Mouse (Mus musculus): ENCODE measurements around the gene Ppfia1. TPM values are rescaled to one million over a fixed set of nuclear protein-coding genes. Genes with fewer than 3 reads are reported as not detected.

The Ppfia1 gene
- polyA plus RNA-seq, 1 experiment from 2014 or later = 12.8 TPM

GRCm38 (mm10) chr7:144577876-144578275, 24.3 kb upstream of the Ppfia1 start:
- no peak overlapping the region for H3K4me2 ChIP-seq (ENCODE audit: low read length)
- H3K4me3 ChIP-seq (ENCODE audit: low read length) = no peak overlapping the region
- no peaks in the 10 kb centered on the region; the same call in 1 of the 2 replicates for H3K36me3 ChIP-seq (ENCODE audit: control insufficient read depth, insufficient read depth, low read length)
- 95% methylated on average over 5 of the region's 5 CpGs for WGBS
- no peak for ATAC-seq
- no peak overlapping the region for H3K9ac ChIP-seq (ENCODE audit: low read depth, low read length)
- no peaks in the 10 kb centered on the region for H3K9me3 ChIP-seq (ENCODE audit: control insufficient read depth, low read length)
- no peak overlapping the region for H3K27ac ChIP-seq (ENCODE audit: low read depth, low read length)
- peaks cover 11% of the 10 kb centered on the region for H3K4me1 ChIP-seq (ENCODE audit: control insufficient read depth, insufficient read depth, low read depth, low read length)
- no peaks in the 10 kb centered on the region for H3K27me3 ChIP-seq (replicated peaks; ENCODE audit: control insufficient read depth, insufficient read depth, low read length)

GRCm38 (mm10) chr7:144572234-144572633, 18.7 kb upstream of the Ppfia1 start:
- Histone ChIP-seq H3K4me2 (ENCODE audit: low read length) (no peak overlapping the region), H3K9me3 (ENCODE audit: control insufficient read depth, low read length) (no peaks in the 10 kb centered on the region), H3K9ac (ENCODE audit: low read depth, low read length) (no peak overlapping the region), H3K27me3 (replicated peaks; ENCODE audit: control insufficient read depth, insufficient read depth, low read length) (no peaks in the 10 kb centered on the region), H3K27ac (ENCODE audit: low read depth, low read length) (no peak overlapping the region), H3K36me3 (ENCODE audit: control insufficient read depth, insufficient read depth, low read length) (no peaks in the 10 kb centered on the region), H3K4me1 (ENCODE audit: control insufficient read depth, insufficient read depth, low read depth, low read length) (no peaks in the 10 kb centered on the region), H3K4me3 (ENCODE audit: low read length) (no peak overlapping the region)
- no peak for ATAC-seq
- 89% methylated on average over 5 of the region's 5 CpGs for WGBS

- no peak overlapping the region for H3K4me3 ChIP-seq (ENCODE audit: low read length)
- no peaks in the 10 kb centered on the region for H3K9me3 ChIP-seq (ENCODE audit: control insufficient read depth, low read length)
- ATAC-seq = no peak
- H3K27ac ChIP-seq (ENCODE audit: low read depth, low read length) = no peak overlapping the region
- H3K27me3 ChIP-seq (replicated peaks; ENCODE audit: control insufficient read depth, insufficient read depth, low read length) = no peaks in the 10 kb centered on the region; the same call in 1 of the 2 replicates
- no peak overlapping the region for H3K4me2 ChIP-seq (ENCODE audit: low read length)
- H3K4me1 ChIP-seq (ENCODE audit: control insufficient read depth, insufficient read depth, low read depth, low read length) = no peaks in the 10 kb centered on the region
- H3K36me3 ChIP-seq (ENCODE audit: control insufficient read depth, insufficient read depth, low read length) = no peaks in the 10 kb centered on the region
- no peak overlapping the region for H3K9ac ChIP-seq (ENCODE audit: low read depth, low read length)
These were observed 18.1 kb upstream of the Ppfia1 start for GRCm38 (mm10) chr7:144571598-144571997.

GRCm38 (mm10) chr7:144569428-144569827, 15.9 kb upstream of the Ppfia1 start:
- no peak for ATAC-seq
- 61% methylated on average over 7 of the region's 7 CpGs for WGBS
- H3K27ac ChIP-seq (ENCODE audit: low read depth, low read length) = no peak overlapping the region

GRCm38 (mm10) chr7:144568091-144568490, 14.6 kb upstream of the Ppfia1 start:
- no peak overlapping the region for H3K27ac ChIP-seq (ENCODE audit: low read depth, low read length)
- no peaks in the 10 kb centered on the region; the same call in none of the 2 replicates for H3K27me3 ChIP-seq (replicated peaks; ENCODE audit: control insufficient read depth, insufficient read depth, low read length)
- H3K4me1 ChIP-seq (ENCODE audit: control insufficient read depth, insufficient read depth, low read depth, low read length) = no peaks in the 10 kb centered on the region; the same call in 1 of the 2 replicates
- H3K36me3 ChIP-seq (ENCODE audit: control insufficient read depth, insufficient read depth, low read length) = no peaks in the 10 kb centered on the region
- H3K9ac ChIP-seq (ENCODE audit: low read depth, low read length) = no peak overlapping the region
- no peaks in the 10 kb centered on the region for H3K9me3 ChIP-seq (ENCODE audit: control insufficient read depth, low read length)
- no peak overlapping the region for H3K4me3 ChIP-seq (ENCODE audit: low read length)
- no peak for ATAC-seq
- no peak overlapping the region for H3K4me2 ChIP-seq (ENCODE audit: low read length)

More at GRCm38 (mm10) chr7:144569428-144569827, 15.9 kb upstream of the Ppfia1 start:
- H3K27me3 ChIP-seq (replicated peaks; ENCODE audit: control insufficient read depth, insufficient read depth, low read length) = no peaks in the 10 kb centered on the region; the same call in 1 of the 2 replicates
- no peaks in the 10 kb centered on the region for H3K9me3 ChIP-seq (ENCODE audit: control insufficient read depth, low read length)
- no peak overlapping the region for H3K4me2 ChIP-seq (ENCODE audit: low read length)
- no peak overlapping the region for H3K9ac ChIP-seq (ENCODE audit: low read depth, low read length)
- no peak overlapping the region for H3K4me3 ChIP-seq (ENCODE audit: low read length)
- no peaks in the 10 kb centered on the region for H3K4me1 ChIP-seq (ENCODE audit: control insufficient read depth, insufficient read depth, low read depth, low read length)
- H3K36me3 ChIP-seq (ENCODE audit: control insufficient read depth, insufficient read depth, low read length) = no peaks in the 10 kb centered on the region

- 64% methylated on average over 2 of the region's 3 CpGs for WGBS
- H3K9me3 ChIP-seq (ENCODE audit: control insufficient read depth, low read length) = no peaks in the 10 kb centered on the region
- H3K27ac ChIP-seq (ENCODE audit: low read depth, low read length) = no peak overlapping the region
- no peak overlapping the region for H3K9ac ChIP-seq (ENCODE audit: low read depth, low read length)
- no peaks in the 10 kb centered on the region; the same call in none of the 2 replicates for H3K27me3 ChIP-seq (replicated peaks; ENCODE audit: control insufficient read depth, insufficient read depth, low read length)
- ATAC-seq = no peak
- no peaks in the 10 kb centered on the region for H3K36me3 ChIP-seq (ENCODE audit: control insufficient read depth, insufficient read depth, low read length)
- H3K4me3 ChIP-seq (ENCODE audit: low read length) = no peak overlapping the region
- no peaks in the 10 kb centered on the region; the same call in 1 of the 2 replicates for H3K4me1 ChIP-seq (ENCODE audit: control insufficient read depth, insufficient read depth, low read depth, low read length)
- H3K4me2 ChIP-seq (ENCODE audit: low read length) = no peak overlapping the region
These were observed 13.6 kb upstream of the Ppfia1 start for GRCm38 (mm10) chr7:144566921-144567682.

GRCm38 (mm10) chr7:144563456-144564155, 10.1 kb upstream of the Ppfia1 start:
- no peak overlapping the region for H3K4me2 ChIP-seq (ENCODE audit: low read length)
- no peak overlapping the region for H3K27ac ChIP-seq (ENCODE audit: low read depth, low read length)
- no peaks in the 10 kb centered on the region; the same call in 1 of the 2 replicates for H3K4me1 ChIP-seq (ENCODE audit: control insufficient read depth, insufficient read depth, low read depth, low read length)
- no peaks in the 10 kb centered on the region for H3K9me3 ChIP-seq (ENCODE audit: control insufficient read depth, low read length)
- 63% methylated on average over 9 of the region's 9 CpGs for WGBS
- no peaks in the 10 kb centered on the region; the same call in none of the 2 replicates for H3K27me3 ChIP-seq (replicated peaks; ENCODE audit: control insufficient read depth, insufficient read depth, low read length)
- H3K36me3 ChIP-seq (ENCODE audit: control insufficient read depth, insufficient read depth, low read length) = no peaks in the 10 kb centered on the region
- H3K9ac ChIP-seq (ENCODE audit: low read depth, low read length) = no peak overlapping the region
- no peak overlapping the region for H3K4me3 ChIP-seq (ENCODE audit: low read length)
- ATAC-seq = no peak

- Histone ChIP-seq H3K27ac (ENCODE audit: low read depth, low read length) (no peak overlapping the region), H3K9ac (ENCODE audit: low read depth, low read length) (no peak overlapping the region), H3K4me3 (ENCODE audit: low read length) (no peak overlapping the region), H3K4me1 (ENCODE audit: control insufficient read depth, insufficient read depth, low read depth, low read length) (no peaks in the 10 kb centered on the region; the same call in 1 of the 2 replicates), H3K9me3 (ENCODE audit: control insufficient read depth, low read length) (no peaks in the 10 kb centered on the region), H3K27me3 (replicated peaks; ENCODE audit: control insufficient read depth, insufficient read depth, low read length) (no peaks in the 10 kb centered on the region; the same call in none of the 2 replicates), H3K36me3 (ENCODE audit: control insufficient read depth, insufficient read depth, low read length) (no peaks in the 10 kb centered on the region), H3K4me2 (ENCODE audit: low read length) (no peak overlapping the region)
- 0% methylated on average over 3 of the region's 3 CpGs for WGBS
- no peak for ATAC-seq
These were observed 8.5 kb upstream of the Ppfia1 start for GRCm38 (mm10) chr7:144562016-144562415.

GRCm38 (mm10) chr7:144560594-144560993, 7.1 kb upstream of the Ppfia1 start:
- Histone ChIP-seq H3K9ac (ENCODE audit: low read depth, low read length) (no peak overlapping the region), H3K9me3 (ENCODE audit: control insufficient read depth, low read length) (no peaks in the 10 kb centered on the region), H3K4me1 (ENCODE audit: control insufficient read depth, insufficient read depth, low read depth, low read length) (no peaks in the 10 kb centered on the region; the same call in 1 of the 2 replicates), H3K4me2 (ENCODE audit: low read length) (no peak overlapping the region), H3K36me3 (ENCODE audit: control insufficient read depth, insufficient read depth, low read length) (no peaks in the 10 kb centered on the region), H3K27me3 (replicated peaks; ENCODE audit: control insufficient read depth, insufficient read depth, low read length) (no peaks in the 10 kb centered on the region; the same call in none of the 2 replicates), H3K4me3 (ENCODE audit: low read length) (no peak overlapping the region), H3K27ac (ENCODE audit: low read depth, low read length) (no peak overlapping the region)
- WGBS = 93% methylated on average over 4 of the region's 4 CpGs
- ATAC-seq = no peak
